Mouse (Mus musculus) kidney, postnatal 36 days (tissue): Measurements from ENCODE around the gene Jak3.
"Not testable (repeated sequence)": the region's sequence is repeated elsewhere in the genome, so short reads cannot be mapped to it uniquely, and the experiment has no call there.

Source experiments
- DNase-seq, 2 experiments: peaks; one replicate each; pipeline ENCODE4 v3.0.0; 2021 to 2022; ENCODE audit warnings: mixed read lengths in 2 of 2

Jak3 gene

GRCm38 (mm10) chr8:71725122-71725924, 49.2 kb downstream of the Jak3 start, which contains the start of gene Fcho1:
Gene Fcho1 (minus strand): TSS chr8:71725716.
- DNase-seq, result peak; percentile 71 to 83

GRCm38 (mm10) chr8:71728240-71728785, 52.2 kb downstream of the Jak3 start:
- peak in 1 of 2 experiments; percentile 37 for DNase-seq

- DNase-seq, result no peak
Observed at GRCm38 (mm10) chr8:71728826-71729620, 52.9 kb downstream of the Jak3 start.

GRCm38 (mm10) chr8:71731652-71732230, 55.6 kb downstream of the Jak3 start:
- DNase-seq, result peak; percentile 63 to 86

GRCm38 (mm10) chr8:71738316-71738715, 62.2 kb downstream of the Jak3 start:
- not testable (repeated sequence) for DNase-seq
